Mouse (Mus musculus) intestine, postnatal 0 days (tissue): ENCODE data around the gene Rfesd. TPM values are rescaled to one million over a fixed set of nuclear protein-coding genes. Genes with fewer than 3 reads are reported as not detected.

Experiments
- ATAC-seq: fragments of 200-750 bp; cut with Nextera tagmentation; 2 replicates; pipeline ENCODE4 v1.8.0; 2017; ENCODE audit warnings: mild to moderate bottlenecking, moderate TSS enrichment, moderate library complexity
- H3K27ac ChIP-seq: fragments of 300-500 bp; sonication (generic); 2 replicates; pipeline ENCODE4 v1.5.1; 2014; ENCODE audit warnings: mild to moderate bottlenecking, low read depth, low read length, moderate library complexity
- H3K27me3 ChIP-seq: fragments of 300-500 bp; sonication (generic); replicated peaks from 2 replicates; pipeline ENCODE4 v1.6.1; 2014; ENCODE audit warnings: low read length, mixed read lengths; ENCODE audit not compliant: control insufficient read depth, insufficient read depth
- H3K36me3 ChIP-seq: fragments of 300-500 bp; sonication (generic); 2 replicates; pipeline ENCODE4 v1.6.1; 2014; ENCODE audit warnings: mild to moderate bottlenecking, moderate library complexity; ENCODE audit not compliant: control insufficient read depth, insufficient read depth
- H3K4me1 ChIP-seq: fragments of 300-500 bp; sonication (generic); replicated peaks from 2 replicates; pipeline ENCODE4 v1.6.1; 2014; ENCODE audit warnings: antibody characterized with exemption, low read length, mixed read lengths; ENCODE audit not compliant: control insufficient read depth, insufficient read depth
- H3K4me2 ChIP-seq: fragments of 300-500 bp; sonication (generic); replicated peaks from 2 replicates; pipeline ENCODE4 v1.6.1; 2014; ENCODE audit warnings: low read depth, mild to moderate bottlenecking, moderate library complexity
- H3K4me3 ChIP-seq: fragments of 300-500 bp; sonication (generic); 2 replicates; pipeline ENCODE4 v1.5.1; 2014; ENCODE audit warnings: low read depth, low read length
- H3K9ac ChIP-seq: fragments of 300-500 bp; sonication (generic); 2 replicates; pipeline ENCODE4 v1.6.1; 2014; ENCODE audit warnings: mild to moderate bottlenecking, low read depth, low read length
- H3K9me3 ChIP-seq: fragments of 300-500 bp; sonication (generic); 2 replicates; pipeline ENCODE4 v1.6.1; 2016; ENCODE audit warnings: mixed run types; ENCODE audit not compliant: control insufficient read depth
- CTCF ChIP-seq: sonication (generic); IDR thresholded peaks from 2 replicates; pipeline ENCODE4 v1.5.1; 2016; ENCODE audit warnings: low read depth, mild to moderate bottlenecking, control low read depth, antibody characterized with exemption, moderate library complexity
- WGBS: fragments of 180-500 bp; shearing (Covaris S2); extraction: QIAGEN DNeasy Blood & Tissue Kit; methylation state at CpG from one replicate; pipeline ENCODE4 v1.1.7; 2014; 5-methylcytosine and 5-hydroxymethylcytosine counted together
- polyA plus RNA-seq: library from polyadenylated mRNA; unstranded; fragments of >200 nt; fragmentation: Nextera tagmentation; extraction: Ambion mirVana; gene quantifications from 2 replicates; pipeline ENCODE4 v1.2.1, GENCODE M21; 2015

Gene Rfesd
- polyA plus RNA-seq, 1 experiment from 2014 or later: 16.7 TPM

DNA sequence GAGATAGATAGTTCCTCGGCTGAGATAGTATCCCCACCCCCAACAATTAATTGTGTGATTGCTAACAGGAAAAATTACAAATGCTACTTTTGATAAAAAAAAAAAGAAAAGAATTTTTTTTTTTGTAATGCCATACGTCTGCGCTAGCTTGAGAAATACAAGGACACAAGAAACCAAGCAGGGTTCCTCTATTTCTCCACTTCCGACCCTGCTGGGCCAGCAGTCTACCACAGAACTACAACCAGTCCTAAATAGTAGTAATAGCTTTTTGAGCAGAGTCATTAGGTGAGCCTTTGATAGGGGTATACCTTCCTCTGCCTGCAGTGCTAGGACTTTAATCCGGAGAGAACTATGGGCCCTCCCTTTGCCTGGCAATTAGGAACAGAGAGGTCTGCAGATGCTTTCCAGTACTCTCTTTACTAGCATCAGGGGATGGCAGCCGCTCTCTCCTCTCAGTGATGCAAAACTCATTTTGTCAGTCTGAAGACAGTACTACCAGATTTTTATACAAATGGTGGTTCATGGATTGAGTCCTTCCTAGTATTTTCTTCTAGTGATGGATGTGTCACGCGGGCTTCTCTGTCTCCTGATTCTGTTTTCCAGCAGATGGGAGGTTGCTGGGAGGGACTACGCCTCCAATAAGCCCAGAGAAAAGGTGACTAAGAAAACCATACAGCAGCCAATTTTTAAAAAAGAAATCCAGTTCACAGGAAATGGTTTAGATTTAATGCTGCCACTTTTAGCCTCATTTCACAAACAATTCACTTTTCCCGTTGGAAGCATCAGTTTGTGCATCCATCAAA is 38.9 kb upstream of the Rfesd start:
- Histone ChIP-seq H3K4me2 (no peak overlapping the region), H3K27ac (no peak overlapping the region), H3K4me1 (peaks cover 6% of the 10 kb centered on the region; the same call in 1 of the 2 replicates), H3K9me3 (no peaks in the 10 kb centered on the region), H3K9ac (no peak overlapping the region), H3K4me3 (no peak overlapping the region), H3K36me3 (no peaks in the 10 kb centered on the region), H3K27me3 (peaks cover 27% of the 10 kb centered on the region)
- 68% methylated on average over 10 of the region's 10 CpGs for WGBS
- TF ChIP-seq CTCF: no peak
- ATAC-seq: no peak

DNA sequence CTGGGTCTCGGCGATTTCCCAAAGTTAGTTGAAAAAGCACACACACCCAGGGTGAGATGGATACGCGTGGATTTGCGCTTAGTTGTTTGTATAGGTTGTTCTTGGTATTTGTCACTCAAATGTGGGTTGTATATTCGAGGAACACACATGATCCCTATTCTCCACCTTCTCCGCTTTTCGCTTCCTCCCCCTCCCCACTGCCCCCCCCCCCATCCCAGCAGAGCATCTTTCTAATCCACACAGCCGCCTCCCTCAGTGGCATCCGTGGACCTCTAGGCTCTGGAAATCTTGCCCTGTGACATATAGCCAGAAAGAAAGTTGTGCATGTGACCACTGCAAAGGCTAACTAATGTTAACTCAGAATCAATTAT is 38.4 kb upstream of the Rfesd start, which contains the start of gene Gpr150:
Gpr150 (minus strand) TSS at position 101 of the 371 bp plus-strand sequence.
- Histone ChIP-seq H3K27ac (no peak within 1 kb of the TSS), H3K4me3 (peak within 1 kb of the TSS; percentile 48), H3K9ac (no peak within 1 kb of the TSS), H3K4me1 (peaks cover 6% of the 10 kb centered on the region; the same call in 1 of the 2 replicates), H3K4me2 (peak within 1 kb of the TSS; percentile 84), H3K36me3 (no peaks in the 10 kb centered on the region), H3K9me3 (no peaks in the 10 kb centered on the region), H3K27me3 (peaks cover 27% of the 10 kb centered on the region)
- TF ChIP-seq CTCF: no peak
- WGBS: 12% methylated on average over 10 of the region's 10 CpGs
- ATAC-seq: no peak

- Histone ChIP-seq H3K9me3 (no peaks in the 10 kb centered on the region), H3K4me2 (peak overlapping the region; percentile 84), H3K4me1 (peaks cover 6% of the 10 kb centered on the region; the same call in 1 of the 2 replicates), H3K27me3 (peaks cover 27% of the 10 kb centered on the region), H3K4me3 (peak overlapping the region; percentile 48), H3K27ac (no peak overlapping the region), H3K36me3 (no peaks in the 10 kb centered on the region), H3K9ac (no peak overlapping the region)
- TF ChIP-seq CTCF: peak; percentile 74
- WGBS: 0% methylated on average over 34 of the region's 34 CpGs
- peak; percentile 89 for ATAC-seq
These were observed 37.8 kb upstream of the Rfesd start for GRCm38 (mm10) chr13:76056261-76056724.

DNA sequence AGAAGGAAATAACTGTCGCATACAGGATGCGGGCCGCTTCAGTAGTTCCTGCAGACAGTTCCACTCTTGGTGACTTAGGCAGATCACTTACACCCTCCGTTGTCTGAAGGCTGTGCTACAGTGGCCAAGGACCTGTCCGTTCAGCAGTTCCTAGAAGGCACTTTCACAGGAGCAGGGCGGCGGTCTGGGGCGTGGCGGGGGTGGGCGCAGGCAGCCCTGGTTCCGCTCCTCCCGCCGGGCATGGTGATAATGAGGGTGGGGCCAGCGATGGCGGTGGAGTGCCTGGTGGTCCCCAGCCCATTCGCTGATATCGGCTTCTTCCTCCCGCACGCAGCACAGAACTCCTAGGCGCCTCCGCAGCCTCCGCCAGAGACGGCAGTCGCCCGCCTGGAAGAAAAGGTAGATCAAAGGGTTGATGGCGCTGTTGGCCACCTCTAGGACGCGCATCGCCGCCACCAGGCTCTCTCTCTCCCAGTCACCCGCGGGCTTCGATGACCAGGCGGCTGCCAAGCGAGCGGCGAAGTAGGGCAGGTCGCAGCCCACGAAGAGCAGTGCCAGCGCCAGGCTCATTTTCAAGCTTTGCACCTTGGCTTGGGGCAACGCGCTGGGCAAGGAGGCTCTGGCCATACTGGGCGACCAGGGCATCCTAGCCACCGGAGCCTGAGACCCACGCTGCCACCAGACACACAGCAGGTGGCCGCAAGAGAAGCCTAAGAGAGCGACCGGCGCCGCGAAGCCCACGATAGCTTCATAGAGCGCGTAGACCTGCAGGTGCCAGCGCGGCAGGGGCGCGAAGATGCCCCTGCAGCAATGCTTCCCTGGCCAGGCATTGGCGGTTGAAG is 37.1 kb upstream of the Rfesd start:
- H3K9ac ChIP-seq: no peak overlapping the region
- H3K9me3 ChIP-seq: no peaks in the 10 kb centered on the region
- ATAC-seq: peak; percentile 45
- peak overlapping the region; percentile 48 for H3K4me3 ChIP-seq
- H3K27ac ChIP-seq: no peak overlapping the region
- WGBS: under 1% methylated on average over 58 of the region's 59 CpGs
- H3K4me2 ChIP-seq: peak overlapping the region; percentile 84
- no peak for TF ChIP-seq CTCF
- H3K27me3 ChIP-seq: peaks cover 27% of the 10 kb centered on the region
- no peaks in the 10 kb centered on the region for H3K36me3 ChIP-seq
- H3K4me1 ChIP-seq: peaks cover 6% of the 10 kb centered on the region; the same call in 1 of the 2 replicates

GRCm38 (mm10) chr13:76044971-76045370 is 26.5 kb upstream of the Rfesd start:
- H3K27me3 ChIP-seq: no peaks in the 10 kb centered on the region
- no peak for TF ChIP-seq CTCF
- ATAC-seq: no peak
- H3K9ac ChIP-seq: no peak overlapping the region
- H3K27ac ChIP-seq: no peak overlapping the region
- H3K4me3 ChIP-seq: no peak overlapping the region
- H3K9me3 ChIP-seq: no peaks in the 10 kb centered on the region
- no peak overlapping the region for H3K4me2 ChIP-seq
- no peaks in the 10 kb centered on the region for H3K36me3 ChIP-seq
- H3K4me1 ChIP-seq: no peaks in the 10 kb centered on the region

- H3K36me3 ChIP-seq: no peaks in the 10 kb centered on the region
- no peaks in the 10 kb centered on the region for H3K4me1 ChIP-seq
- H3K9ac ChIP-seq: no peak overlapping the region
- no peak overlapping the region for H3K4me3 ChIP-seq
- no peaks in the 10 kb centered on the region for H3K9me3 ChIP-seq
- H3K27ac ChIP-seq: no peak overlapping the region
- ATAC-seq: no peak
- no peak overlapping the region for H3K4me2 ChIP-seq
- no peaks in the 10 kb centered on the region for H3K27me3 ChIP-seq
- TF ChIP-seq CTCF: no peak
- WGBS: 43% methylated on average over 1 of the region's 1 CpGs
These were observed 23.9 kb upstream of the Rfesd start for GRCm38 (mm10) chr13:76042455-76042854.
